Mouse (Mus musculus): Measurements from ENCODE around the gene Sbk1.

GRCm38 (mm10) chr7:126274137-126274536, 1.7 kb downstream of the Sbk1 start:
- TF ChIP-seq POLR2A (IDR thresholded peaks at IDR 0.05; ENCODE audit: borderline replicate concordance, extremely low read depth, insufficient read depth, insufficient read length, poor library complexity, severe bottlenecking) (no peak), CTCF (IDR thresholded peaks at IDR 0.05; ENCODE audit: borderline replicate concordance, extremely low read depth, insufficient read depth, insufficient read length) (no peak)

All from brain, embryonic 14.5 days (tissue).